Mouse (Mus musculus) adrenal gland, postnatal 14 days (tissue): ENCODE measurements at regions not wholly inside any gene's neighbourhood (a gene's known extent, or its start where the extent isn't known, plus 50 kb on each side); places are given as distances from the start of the nearest gene placed in this dataset.

Experiments used
- DNase-seq: peaks from one replicate; pipeline ENCODE4 v3.0.0; 2021; ENCODE audit warnings: mixed read lengths

- peak; percentile 83 for DNase-seq
Measured at GRCm38 (mm10) chr2:103848923-103849700, 51.7 kb upstream of the Caprin1 start.

GRCm38 (mm10) chr2:103849766-103850530 lies 52.5 kb upstream of the Caprin1 start:
- peak; percentile 79 for DNase-seq

GRCm38 (mm10) chr2:103850531-103850816 lies 53.0 kb upstream of the Caprin1 start:
- DNase-seq = peak; percentile 36

GRCm38 (mm10) chr2:103851171-103851570 lies 53.7 kb upstream of the Caprin1 start:
- DNase-seq = peak; percentile 72

GRCm38 (mm10) chr2:103861226-103861625 lies 63.8 kb upstream of the Caprin1 start:
- DNase-seq = no peak

- no peak for DNase-seq
Measured at GRCm38 (mm10) chr2:103864254-103864653, 66.8 kb upstream of the Caprin1 start.

GRCm38 (mm10) chr2:103865319-103866171 lies 68.1 kb upstream of the Caprin1 start:
- peak; percentile 81 for DNase-seq

- no peak for DNase-seq
Measured at GRCm38 (mm10) chr2:103867241-103867957, 70.0 kb upstream of the Caprin1 start.

GRCm38 (mm10) chr2:103867958-103868330 lies 70.5 kb upstream of the Caprin1 start:
- DNase-seq = no peak

GRCm38 (mm10) chr2:103868655-103869054 lies 71.2 kb upstream of the Caprin1 start:
- DNase-seq = no peak

- peak; percentile 88 for DNase-seq
Measured at GRCm38 (mm10) chr2:103871522-103872276, 74.2 kb upstream of the Caprin1 start.

GRCm38 (mm10) chr2:103872277-103872636 lies 74.8 kb upstream of the Caprin1 start:
- no peak for DNase-seq

GRCm38 (mm10) chr2:103873381-103873780 lies 75.9 kb upstream of the Caprin1 start:
- DNase-seq = no peak

GRCm38 (mm10) chr2:103874466-103874865 lies 77.0 kb upstream of the Caprin1 start:
- no peak for DNase-seq

GRCm38 (mm10) chr2:103875754-103876153 lies 78.3 kb upstream of the Caprin1 start:
- no peak for DNase-seq

- no peak for DNase-seq
Measured at GRCm38 (mm10) chr2:103876236-103876635, 78.8 kb upstream of the Caprin1 start.

GRCm38 (mm10) chr2:103881026-103881763 lies 76.6 kb upstream of the Lmo2 start:
- no peak for DNase-seq

GRCm38 (mm10) chr2:103884926-103885325 lies 72.9 kb upstream of the Lmo2 start:
- no peak for DNase-seq

GRCm38 (mm10) chr2:103888023-103888422 lies 69.8 kb upstream of the Lmo2 start:
- no peak for DNase-seq

GRCm38 (mm10) chr2:103891240-103891767 lies 66.5 kb upstream of the Lmo2 start:
- DNase-seq = no peak
